23 mouse cellular contexts compared by ENCODE assay signal in the genomic region with DNA sequence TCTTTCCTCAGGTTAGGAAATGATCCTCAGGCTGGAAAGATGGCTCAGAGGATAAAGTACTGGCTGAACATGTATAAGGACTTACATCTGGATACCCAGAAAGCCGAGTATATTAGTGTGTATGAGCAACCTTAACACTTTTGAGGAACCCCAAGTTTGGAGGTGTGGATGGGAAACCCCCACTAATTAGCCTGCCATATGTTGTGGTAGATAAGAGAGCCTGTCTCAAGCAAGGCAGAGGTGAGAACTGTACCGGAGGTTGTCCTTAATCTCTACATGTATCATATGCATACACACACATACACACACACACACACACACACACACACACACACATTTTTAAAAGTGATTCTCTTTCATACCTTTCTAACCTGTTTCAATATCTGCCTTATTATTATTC.
A peak's percentile ranks its signal among the peaks of the same experiment; 100 is the strongest.
DNase-seq lines count a peak whose midpoint lies in the region; ATAC-seq and TF ChIP-seq lines count a peak whose summit lies in the region.
"Had no signal": no experiment of that assay in that cellular context is flagged by ENCODE, and none has a peak within 500 bp of the region (broad histone marks: within the 10 kb centered on the region; RNA-seq: fewer than 3 reads in every experiment).

No protein-coding gene starts in this region.

- peak; percentile 30 for DNase-seq in G1E (ENCODE audit: low spot score)
- DNase-seq in c-Kit-positive CD71-positive TER-119-negative erythroid progenitor cells, embryonic 14.5 days (ENCODE audit: low read depth), result peak; percentile 51
- DNase-seq in liver, embryonic 13.5 days, result peak; percentile 53
- no peak for DNase-seq in cerebellum, adult 11 months
- DNase-seq in lung, postnatal 14 days, result no peak
- no peak for DNase-seq in kidney, adult 9 months
- DNase-seq: adrenal gland, postnatal 14 days; B cell, adult 2 months; cerebellum, adult 9-10 months; forebrain, postnatal 0 days; heart, postnatal 14 days; kidney, adult 18-20 months; layer of hippocampus, adult 9-11 months; lung, postnatal 4 days; midbrain, embryonic 14.5 days; thymus, adult 2 months; thymus, postnatal 4 days had no signal

- H3K27me3 ChIP-seq in G1E (ENCODE audit: insufficient read depth, low read length), result no peaks in the 10 kb centered on the region
- peaks cover 10% of the 10 kb centered on the region; the same call in 1 of the 2 replicates for H3K27me3 ChIP-seq in liver, embryonic 13.5 days
- H3K27me3 ChIP-seq: embryonic facial prominence, embryonic 13.5 days; forebrain, embryonic 12.5 days had no signal

- TF ChIP-seq CTCF in G1E (IDR thresholded peaks at IDR 0.05; ENCODE audit: low read depth, low read length), result no peak

- ATAC-seq in G1E (ENCODE audit: extremely low read depth, insufficient number of reproducible peaks, low FRiP score, poor library complexity, severe bottlenecking), result peak; percentile 57
- peak; percentile 79 for ATAC-seq in liver, embryonic 13.5 days (ENCODE audit: low read depth)
- peak; percentile 67; the same call in 1 of the 2 replicates for ATAC-seq in megakaryocyte-erythroid progenitor cell, adult 5-6 weeks (replicated peaks; ENCODE audit: low FRiP score, low TSS enrichment, poor library complexity, severe bottlenecking)
- ATAC-seq: forebrain, postnatal 0 days; hindbrain, embryonic 16.5 days; Patski had no signal

- no peaks in the 10 kb centered on the region for H3K36me3 ChIP-seq in G1E (replicated peaks)
- no peaks in the 10 kb centered on the region for H3K36me3 ChIP-seq in liver, embryonic 13.5 days
- H3K36me3 ChIP-seq: embryonic facial prominence, embryonic 13.5 days; forebrain, embryonic 12.5 days had no signal

- H3K9ac ChIP-seq in liver, embryonic 13.5 days, result no peak overlapping the region
- H3K9ac ChIP-seq: embryonic facial prominence, embryonic 13.5 days; forebrain, embryonic 12.5 days; forebrain, postnatal 0 days had no signal

- no peak overlapping the region for H3K4me3 ChIP-seq in G1E (ENCODE audit: low read depth, low read length)
- H3K4me3 ChIP-seq in liver, embryonic 13.5 days (replicated peaks), result no peak overlapping the region
- H3K4me3 ChIP-seq: embryonic facial prominence, embryonic 13.5 days; forebrain, embryonic 12.5 days had no signal

- H3K4me2 ChIP-seq in liver, embryonic 13.5 days, result no peak overlapping the region
- H3K4me2 ChIP-seq: embryonic facial prominence, embryonic 13.5 days; forebrain, embryonic 12.5 days had no signal

- WGBS in liver, embryonic 13.5 days (ENCODE audit: insufficient replicate concordance), result 19% methylated on average over 2 of the region's 2 CpGs

- H3K9me3 ChIP-seq in G1E (replicated peaks), result 0 out of 2 replicates have a peak, but pooled peaks cover 3% of the 10 kb centered on the region
- H3K9me3 ChIP-seq in liver, embryonic 13.5 days (replicated peaks), result no peaks in the 10 kb centered on the region
- H3K9me3 ChIP-seq: embryonic facial prominence, embryonic 13.5 days; forebrain, embryonic 12.5 days had no signal

- H3K4me1 ChIP-seq in G1E (ENCODE audit: insufficient read depth, low read depth, low read length), result peaks cover 24% of the 10 kb centered on the region
- peaks cover 10% of the 10 kb centered on the region for H3K4me1 ChIP-seq in liver, embryonic 13.5 days (replicated peaks)
- H3K4me1 ChIP-seq: embryonic facial prominence, embryonic 13.5 days; forebrain, embryonic 12.5 days had no signal

- H3K27ac ChIP-seq in liver, embryonic 13.5 days, result no peak overlapping the region
- H3K27ac ChIP-seq: embryonic facial prominence, embryonic 13.5 days; forebrain, embryonic 12.5 days; kidney, postnatal 0 days had no signal

Comparison
In these comparisons a context has a peak if more than half of its experiments do, and no peak if none do; other contexts are left out.
1. DNase-seq: peak in G1E (single experiment), c-Kit-positive CD71-positive TER-119-negative erythroid progenitor cells, embryonic 14.5 days (single experiment) and liver, embryonic 13.5 days (single experiment); none in cerebellum, adult 11 months (single experiment), lung, postnatal 14 days (single experiment) and kidney, adult 9 months (single experiment).
2. Peak in every context shown above with its lines, with median percentiles within 50 percentile points of each other: ATAC-seq.